Mouse (Mus musculus) brown adipose tissue, adult 24 weeks (tissue): ENCODE data around the gene Gm11127. TPM values are rescaled to one million over a fixed set of nuclear protein-coding genes. Genes with fewer than 3 reads are reported as not detected.
"Not testable (repeated sequence)": the region's sequence is repeated elsewhere in the genome, so short reads cannot be mapped to it uniquely, and the experiment has no call there.

Experiments
- H3K27ac ChIP-seq: fragments of 200-500 bp; replicated peaks from 2 replicates; pipeline ENCODE4 v1.5.1; 2012; ENCODE audit warnings: low read depth, mild to moderate bottlenecking, low read length
- H3K4me1 ChIP-seq: fragments of 200-500 bp; 2 replicates; pipeline ENCODE4 v1.6.1; 2012; ENCODE audit warnings: low read length, mixed read lengths; ENCODE audit not compliant: control insufficient read depth, insufficient read depth, insufficient read length
- H3K4me3 ChIP-seq: fragments of 200-500 bp; 2 replicates; pipeline ENCODE4 v1.5.1; 2012; ENCODE audit warnings: low read depth, mild to moderate bottlenecking, low read length, moderate library complexity; ENCODE audit not compliant: insufficient read depth
- polyA plus RNA-seq: library from polyadenylated mRNA; stranded (reverse); fragments of >200 nt; gene quantifications from 2 replicates; pipeline ENCODE4 v1.2.4, GENCODE M21; 2012; ENCODE audit not compliant: missing spikeins, insufficient read depth, insufficient read length

Gm11127 gene
- polyA plus RNA-seq: not detected in 2 replicates

DNA sequence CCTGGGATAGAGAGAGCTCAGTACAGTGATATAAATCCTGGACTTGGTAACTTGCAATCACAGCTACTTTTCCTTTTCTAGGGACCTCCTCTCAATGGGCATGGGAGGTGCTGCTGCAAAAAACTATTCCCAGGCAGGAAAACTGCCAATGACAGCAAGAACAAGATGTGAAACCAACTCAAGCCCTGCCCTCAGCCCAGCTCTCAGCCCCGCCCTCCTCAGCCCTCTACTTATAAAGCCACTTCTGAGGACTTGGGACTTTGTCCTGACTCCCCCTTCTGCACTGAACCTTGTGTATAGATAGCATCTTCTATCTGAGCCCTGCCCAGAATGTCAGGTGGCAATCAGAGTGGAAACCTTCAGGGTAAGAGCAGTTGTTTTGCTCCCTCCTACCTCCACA lies at the start of gene Gm11127:
TSS of gene Gm11127 (minus strand) at position 10 of the 400 bp plus-strand sequence.
- not testable (repeated sequence) for H3K4me3 ChIP-seq, H3K4me1 ChIP-seq, H3K27ac ChIP-seq

DNA sequence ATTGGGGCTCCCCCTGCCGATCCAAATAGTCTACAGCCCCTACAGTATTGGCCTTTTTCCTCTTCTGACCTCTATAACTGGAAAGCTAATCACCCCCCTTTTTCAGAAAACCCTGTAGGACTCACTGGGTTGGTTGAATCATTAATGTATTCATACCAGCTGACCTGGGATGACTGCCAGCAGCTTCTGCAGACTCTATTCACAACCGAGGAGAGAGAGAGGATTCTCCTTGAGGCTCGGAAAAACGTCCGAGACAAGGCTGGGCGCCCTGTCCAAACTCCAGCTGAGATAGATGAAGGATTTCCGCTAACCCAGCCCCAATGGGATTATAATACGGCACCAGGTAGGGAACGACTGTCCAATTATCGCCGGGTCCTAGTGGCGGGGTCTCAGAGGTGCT lies 43.9 kb upstream of the Gm11127 start:
- not testable (repeated sequence) for H3K4me3 ChIP-seq, H3K27ac ChIP-seq, H3K4me1 ChIP-seq

DNA sequence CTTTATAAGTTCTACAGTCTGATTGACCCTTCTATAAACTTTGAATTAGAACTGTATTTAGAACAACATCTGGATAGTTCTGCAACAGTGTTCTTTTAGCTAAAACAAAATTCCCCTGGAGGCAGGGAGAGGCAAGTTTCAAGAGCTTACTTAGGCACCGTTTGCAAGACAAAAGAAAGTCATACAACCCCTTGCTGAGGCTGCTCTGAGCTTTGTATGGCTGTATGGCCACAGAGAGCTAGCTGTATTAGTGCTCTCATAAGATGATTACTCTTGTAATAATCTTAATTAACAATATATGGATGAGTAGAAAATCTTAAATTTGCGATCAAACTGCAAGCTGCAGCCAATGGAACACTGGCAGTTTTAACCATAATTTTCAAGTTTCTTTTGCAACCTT lies 41.4 kb upstream of the Gm11127 start:
- not testable (repeated sequence) for H3K4me3 ChIP-seq, H3K4me1 ChIP-seq, H3K27ac ChIP-seq

DNA sequence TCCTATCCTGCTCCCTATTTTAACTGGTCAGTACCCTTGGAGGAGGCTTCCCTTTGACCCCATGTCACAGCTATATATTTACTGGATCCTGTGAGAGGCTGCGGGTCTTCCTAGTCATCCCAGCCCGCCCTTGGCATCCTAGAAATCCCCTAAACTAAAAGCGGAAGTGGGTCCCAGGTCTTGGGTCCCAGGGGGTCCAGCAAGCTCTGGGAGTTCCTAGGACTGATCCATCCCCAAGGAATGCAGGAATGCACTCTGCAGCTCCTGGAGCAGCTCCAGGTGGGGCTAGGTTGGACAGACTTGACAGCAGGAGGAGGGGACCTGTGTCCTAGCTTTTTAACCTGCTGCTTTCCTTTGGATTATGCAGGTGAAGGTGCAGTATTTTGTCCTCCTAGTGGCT lies 35.8 kb upstream of the Gm11127 start:
- Histone ChIP-seq H3K4me3 (no peak overlapping the region), H3K27ac (no peak overlapping the region), H3K4me1 (no peaks in the 10 kb centered on the region)

DNA sequence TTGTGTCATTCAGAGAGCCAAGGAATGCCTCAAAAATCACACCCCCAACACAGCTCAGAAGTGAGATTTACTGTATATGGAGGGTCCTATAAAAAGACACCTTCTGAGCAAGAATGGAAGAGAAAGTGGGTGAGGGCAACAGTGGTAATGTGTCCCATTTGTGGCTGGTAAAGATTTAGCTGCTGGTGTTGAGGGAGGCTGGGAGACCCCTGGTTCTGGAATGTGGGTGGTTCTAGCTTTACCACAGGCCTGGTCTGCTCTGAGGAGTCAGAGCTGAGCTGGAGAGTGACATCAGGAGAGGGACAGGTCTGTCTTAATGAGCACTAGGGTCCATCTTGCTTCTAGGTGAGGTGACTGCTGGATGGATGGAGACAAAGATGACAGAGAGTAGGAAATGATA lies 34.3 kb upstream of the Gm11127 start:
- H3K4me1 ChIP-seq, H3K27ac ChIP-seq, H3K4me3 ChIP-seq: not testable (repeated sequence)

DNA sequence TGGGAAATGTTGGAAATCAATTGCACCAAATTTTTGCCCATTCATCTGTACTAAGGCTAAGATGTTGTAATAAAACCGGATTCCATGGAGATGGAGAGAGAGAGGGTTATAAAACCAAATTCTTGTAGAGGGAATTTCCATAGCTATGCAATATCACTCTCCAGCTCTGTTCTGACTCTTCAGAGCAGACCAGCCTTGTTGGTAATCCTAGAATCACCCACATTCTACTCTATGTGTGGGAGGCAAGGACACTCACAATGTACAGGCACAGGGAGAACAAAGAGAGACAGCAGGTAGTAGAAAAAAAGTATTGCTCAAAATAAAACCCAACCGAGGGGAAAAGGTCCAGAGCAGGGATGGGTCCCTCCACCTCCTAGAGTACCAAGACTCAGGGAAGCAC lies 33.8 kb upstream of the Gm11127 start:
- H3K4me1 ChIP-seq, H3K4me3 ChIP-seq, H3K27ac ChIP-seq: not testable (repeated sequence)

DNA sequence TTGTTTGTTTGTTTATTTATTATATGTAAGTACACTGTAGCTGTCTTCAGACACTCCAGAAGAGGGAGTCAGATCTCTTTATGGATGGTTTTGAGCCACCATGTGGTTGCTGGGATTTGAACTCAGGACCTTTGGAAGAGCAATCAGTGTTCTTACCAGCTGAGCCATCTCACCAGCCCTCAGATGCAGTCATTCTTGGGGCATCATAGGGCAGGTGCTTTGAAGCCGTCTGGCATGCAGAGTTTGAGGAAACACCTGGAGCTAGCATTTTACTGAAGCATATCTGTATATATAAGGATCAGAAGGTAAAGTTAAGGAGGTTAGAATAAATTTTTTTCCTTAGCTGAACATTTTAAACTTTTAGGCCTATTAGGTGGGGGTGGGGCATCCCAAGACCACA lies 27.8 kb upstream of the Gm11127 start:
- H3K4me1 ChIP-seq, H3K4me3 ChIP-seq, H3K27ac ChIP-seq: not testable (repeated sequence)

DNA sequence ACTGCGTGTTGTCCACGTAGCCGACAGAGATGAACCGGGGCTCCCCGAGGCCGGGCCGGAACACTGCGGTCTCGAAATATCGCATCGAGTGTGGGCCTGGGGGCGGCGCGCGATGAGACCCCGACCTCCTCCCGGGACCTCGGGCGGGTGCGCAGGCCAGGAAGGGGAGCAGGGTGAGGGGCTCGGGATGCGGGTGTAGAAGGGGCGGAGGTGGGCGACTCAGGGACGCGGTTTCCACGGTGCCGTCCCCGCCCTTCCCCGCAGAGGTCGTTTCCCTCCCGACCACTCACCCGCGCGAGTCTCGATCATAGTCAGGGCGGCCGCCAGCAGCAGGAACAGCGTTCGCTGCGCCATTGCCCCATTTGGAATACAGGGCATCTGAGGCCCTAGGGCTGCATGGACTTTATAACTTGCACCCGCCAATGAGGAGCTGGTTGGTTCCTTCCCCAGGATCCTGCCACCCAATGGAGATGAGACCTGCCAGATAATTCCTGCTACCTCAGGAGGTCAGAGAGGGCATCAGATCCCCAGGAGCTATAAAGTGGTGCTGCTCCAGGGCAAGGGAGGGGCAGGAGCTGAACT lies 25.8 kb upstream of the Gm11127 start:
- Histone ChIP-seq H3K4me3 (peak overlapping the region; percentile 87), H3K27ac (no peak overlapping the region), H3K4me1 (no peaks in the 10 kb centered on the region; the same call in 1 of the 2 replicates)

DNA sequence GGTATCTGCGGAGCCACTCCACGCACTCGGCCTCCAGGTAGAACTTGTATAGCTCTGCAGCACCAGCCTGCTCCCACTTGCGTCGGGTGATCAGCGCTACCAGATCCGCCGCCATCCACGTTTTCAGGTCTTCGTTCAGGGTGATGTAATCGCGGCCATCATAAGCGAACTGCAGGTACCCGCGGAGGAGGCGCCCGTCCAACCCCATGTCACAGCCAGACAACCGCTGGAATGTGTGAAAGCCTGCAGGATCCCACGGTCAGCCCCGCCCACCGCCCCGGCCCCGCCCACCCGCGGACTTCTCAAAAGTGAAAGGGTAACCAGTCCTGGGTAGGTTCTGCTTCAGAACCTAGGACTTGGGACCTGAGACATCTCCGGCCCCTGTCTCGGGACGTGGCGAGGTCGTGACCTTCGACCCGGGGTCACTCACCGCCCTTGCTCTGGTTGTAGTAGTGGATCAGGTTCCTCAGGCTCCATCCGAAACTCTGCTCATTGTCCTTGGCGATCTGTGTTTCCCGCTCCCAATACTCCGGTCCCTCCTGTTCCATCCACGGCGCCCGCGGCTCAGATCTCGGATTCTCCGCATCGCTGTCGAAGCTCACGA lies 25.2 kb upstream of the Gm11127 start:
- H3K4me1 ChIP-seq: no peaks in the 10 kb centered on the region; the same call in 1 of the 2 replicates
- no peak overlapping the region for H3K27ac ChIP-seq
- peak overlapping the region; percentile 87 for H3K4me3 ChIP-seq

DNA sequence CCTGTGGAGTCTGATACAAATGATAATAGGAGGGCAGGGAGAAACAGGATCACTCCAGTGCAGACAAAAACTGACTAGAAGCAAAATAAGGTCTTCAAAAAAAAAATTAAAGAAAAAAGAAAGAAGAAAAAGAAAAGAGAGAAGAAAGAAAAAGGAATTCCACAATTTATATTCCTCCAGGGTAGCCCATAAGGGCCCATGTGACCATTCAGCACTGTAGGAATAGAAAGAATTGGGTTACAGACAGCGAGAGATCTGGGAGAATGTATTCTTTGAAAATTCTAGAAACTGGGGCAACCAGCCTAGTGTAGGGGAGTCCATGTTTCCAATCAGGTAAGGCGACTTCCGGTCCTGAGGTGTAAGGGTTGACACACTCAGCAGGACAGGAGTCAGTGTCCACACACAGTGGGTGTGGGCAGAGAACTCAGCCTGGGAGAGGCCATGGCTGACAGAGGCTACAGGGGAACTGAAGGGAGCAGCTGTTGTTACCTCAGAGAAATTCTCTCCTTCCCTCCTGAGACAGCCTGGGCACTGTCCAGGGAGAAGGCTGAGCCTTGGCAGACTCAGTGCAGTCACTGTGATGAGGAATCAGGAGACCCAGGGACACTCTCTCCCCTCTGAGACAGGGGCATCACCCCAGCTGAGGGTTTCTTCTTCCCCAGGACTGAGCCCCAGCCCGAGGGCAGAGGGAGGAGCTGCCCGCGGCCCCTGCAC lies 24.5 kb upstream of the Gm11127 start:
- peak overlapping the region; percentile 46; the same call in 1 of the 2 replicates for H3K4me3 ChIP-seq
- H3K4me1 ChIP-seq: not testable (repeated sequence)

DNA sequence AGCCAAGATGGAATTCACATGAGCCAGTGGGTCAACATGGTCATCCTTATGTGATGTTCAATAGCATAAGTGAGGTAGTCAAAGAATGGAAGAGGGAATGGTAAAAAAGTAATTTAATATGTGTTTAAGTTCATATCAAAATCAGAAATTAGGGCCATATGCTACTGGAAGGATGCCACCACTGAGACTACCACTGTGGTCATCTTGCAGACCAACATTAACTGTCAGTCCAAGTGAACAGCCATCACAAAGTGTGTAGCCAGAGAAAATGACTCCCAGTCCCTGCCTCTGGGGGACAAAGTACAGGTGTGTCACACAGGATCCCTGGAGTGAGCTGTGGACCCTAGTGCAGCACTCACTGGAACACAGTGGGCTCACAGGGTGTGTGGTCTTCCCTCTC lies 23.7 kb upstream of the Gm11127 start:
- not testable (repeated sequence) for H3K4me1 ChIP-seq

More for the DNA sequence above, 24.5 kb upstream of the Gm11127 start:
- H3K27ac ChIP-seq: not testable (repeated sequence)

DNA sequence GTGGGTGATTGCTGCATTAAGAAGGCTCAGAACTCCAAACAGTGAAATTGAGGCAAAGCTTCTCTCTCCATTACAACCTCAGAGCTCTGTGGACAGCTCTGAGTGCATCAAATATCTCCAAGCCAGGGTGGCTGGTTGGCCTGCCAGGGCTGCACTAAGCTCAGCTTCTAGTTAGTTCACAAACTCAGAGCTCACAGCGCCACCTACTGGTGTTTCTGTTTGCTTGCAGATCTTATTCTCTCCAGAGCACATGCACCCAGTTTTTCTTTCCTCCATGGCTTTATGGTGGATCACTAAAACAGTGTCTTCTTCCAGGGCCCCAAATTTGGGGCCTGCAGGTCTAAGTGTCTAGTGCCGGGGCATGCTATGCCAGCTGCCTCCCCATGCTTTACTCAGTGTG lies 2.7 kb upstream of the Gm11127 start:
- no peak overlapping the region for H3K27ac ChIP-seq
- no peaks in the 10 kb centered on the region for H3K4me1 ChIP-seq
- no peak overlapping the region for H3K4me3 ChIP-seq

More for the DNA sequence above, 23.7 kb upstream of the Gm11127 start:
- H3K4me3 ChIP-seq, H3K27ac ChIP-seq: not testable (repeated sequence)

DNA sequence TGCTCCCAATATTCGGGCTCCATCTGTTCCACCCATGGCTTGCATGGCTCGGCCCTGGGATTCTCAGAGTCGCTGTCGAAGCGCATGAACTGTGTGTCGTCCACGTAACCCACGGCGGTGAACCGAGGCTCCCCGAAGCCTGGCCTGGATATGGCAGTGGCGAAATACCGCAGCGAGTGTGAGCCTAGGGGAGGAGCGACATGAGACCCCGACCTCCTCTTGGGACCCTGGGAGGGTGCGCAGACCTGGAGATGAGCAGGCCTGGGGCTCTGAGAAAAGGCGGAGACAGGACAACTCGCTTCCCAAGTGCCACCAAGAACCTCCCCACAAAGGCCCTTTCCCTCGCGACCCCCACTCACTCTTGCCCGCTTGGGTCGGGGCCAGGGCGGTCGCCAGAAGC lies 244 bp downstream of the Gm11127 start:
- not testable (repeated sequence) for H3K27ac ChIP-seq, H3K4me3 ChIP-seq, H3K4me1 ChIP-seq

DNA sequence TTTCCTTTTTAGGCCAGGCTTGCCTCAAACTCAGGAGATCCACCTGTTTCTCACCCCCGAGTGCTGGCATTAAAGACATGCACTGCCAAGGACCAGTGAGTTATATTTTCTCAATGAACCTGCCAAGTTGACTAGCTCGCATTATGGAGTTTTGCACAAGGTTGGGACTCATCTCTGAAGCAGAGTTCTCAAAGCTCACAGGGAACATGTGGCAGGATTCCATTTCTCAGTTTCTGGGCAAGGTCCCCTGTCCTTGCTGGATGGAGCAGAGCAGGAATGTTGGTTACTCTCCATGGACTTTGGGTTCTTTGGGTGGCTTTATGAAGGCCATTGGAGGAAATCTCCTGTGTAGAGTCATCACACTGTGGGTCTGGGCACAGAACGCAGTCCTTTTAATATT lies 14.9 kb downstream of the Gm11127 start:
- peak overlapping the region; percentile 68 for H3K4me3 ChIP-seq
- H3K27ac ChIP-seq: peak overlapping the region; percentile 89

DNA sequence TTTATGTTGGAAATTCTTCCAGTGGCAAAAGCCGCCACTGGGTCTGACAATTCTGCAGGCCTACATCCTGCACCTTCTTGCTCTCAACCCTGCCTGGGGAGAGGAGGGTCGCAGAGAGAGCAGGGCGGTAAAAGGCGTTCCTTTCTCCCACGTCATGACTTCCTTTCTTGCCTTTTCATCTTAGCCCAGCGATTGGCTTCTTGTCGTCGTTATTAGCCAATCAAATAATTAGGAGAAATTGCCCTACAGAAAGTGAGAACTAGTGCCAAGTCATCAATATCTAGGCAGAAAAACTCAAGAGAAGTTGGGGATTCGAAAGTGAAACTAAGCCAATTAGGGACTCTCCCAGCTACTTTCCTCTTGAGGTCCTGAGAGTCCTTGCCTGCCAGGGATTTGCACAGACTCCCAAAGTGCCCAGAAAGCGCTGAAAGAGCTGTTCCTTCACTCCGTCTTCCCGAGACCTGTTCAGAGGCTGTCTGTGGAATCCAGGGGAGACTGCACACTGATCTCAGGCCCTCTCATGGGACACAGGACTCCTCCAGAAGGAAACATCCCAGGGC lies 15.5 kb downstream of the Gm11127 start, which contains the start of the genes H2-T22 and Gm6034:
TSS of gene H2-T22 (minus strand) at position 138 of the 560 bp plus-strand sequence.
TSS of gene Gm6034 (plus strand) at position 352 of the 560 bp plus-strand sequence.
- H3K27ac ChIP-seq: peak within 1 kb of the TSS; percentile 89
- H3K4me1 ChIP-seq: not testable (repeated sequence)
- peak within 1 kb of the TSS; percentile 68 for H3K4me3 ChIP-seq

More for the DNA sequence above, 14.9 kb downstream of the Gm11127 start:
- peaks cover 4% of the 10 kb centered on the region; the same call in 1 of the 2 replicates for H3K4me1 ChIP-seq
